Mouse (Mus musculus) spleen, postnatal 36 days (tissue): ENCODE results near the gene Gm49318.

Experiments
- DNase-seq, 2 experiments: peaks; one replicate each; pipeline ENCODE4 v3.0.0; 2022; ENCODE audit warnings: low spot score in 2 of 2, mixed read lengths in 1 of 2

The Gm49318 gene

DNA sequence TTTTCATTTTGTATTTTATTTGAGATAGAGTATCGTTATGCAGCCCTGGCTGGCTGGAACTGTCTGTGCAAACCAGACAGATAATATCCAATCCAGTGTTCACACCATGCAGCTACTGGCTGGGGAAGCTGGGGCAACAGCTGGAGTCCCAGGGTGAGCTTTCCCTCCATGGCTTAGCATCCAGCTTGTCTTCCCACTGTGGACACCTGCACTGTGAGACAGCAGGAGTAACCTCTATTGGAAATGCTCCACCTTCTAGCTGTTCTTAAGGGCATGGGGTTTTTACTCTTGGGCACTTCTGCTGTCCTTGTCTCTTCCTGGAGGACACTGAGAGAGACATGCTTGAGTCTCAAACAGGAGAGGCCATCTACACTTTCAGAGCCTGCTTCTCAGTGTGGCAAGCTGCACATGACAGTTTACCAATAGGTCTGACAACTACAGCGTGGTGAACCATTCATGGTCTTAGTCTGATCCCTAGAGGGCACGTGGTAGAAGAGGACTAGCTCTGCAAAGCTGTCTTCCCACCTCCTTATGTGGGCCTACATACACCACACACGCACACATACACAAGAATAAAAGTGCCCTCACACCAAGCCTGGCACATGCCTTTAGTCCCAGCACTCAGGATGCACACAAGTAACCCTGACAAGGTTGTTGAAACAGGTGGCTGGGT lies 1.0 kb downstream of the Gm49318 start:
- DNase-seq = no peak

DNA sequence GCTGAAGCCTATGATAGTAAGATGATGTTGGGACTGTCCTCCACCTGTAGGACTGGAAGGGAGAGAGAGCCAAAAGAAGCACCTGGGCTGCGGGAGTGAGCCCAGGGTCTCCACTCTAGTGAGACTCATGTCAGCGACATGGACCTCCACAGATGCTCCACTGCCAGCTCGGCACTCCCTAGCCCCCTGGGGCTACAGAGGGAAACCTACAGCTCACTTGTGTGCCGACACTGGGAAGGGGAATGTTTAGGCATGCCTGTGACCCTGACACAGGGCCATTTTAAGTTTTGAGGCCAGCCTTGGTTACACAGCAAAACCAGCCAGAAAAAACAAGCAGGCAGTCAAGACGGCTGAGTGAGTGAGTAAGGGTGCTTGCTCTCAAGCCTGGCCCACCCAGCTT lies 3.9 kb downstream of the Gm49318 start:
- DNase-seq = no peak

DNA sequence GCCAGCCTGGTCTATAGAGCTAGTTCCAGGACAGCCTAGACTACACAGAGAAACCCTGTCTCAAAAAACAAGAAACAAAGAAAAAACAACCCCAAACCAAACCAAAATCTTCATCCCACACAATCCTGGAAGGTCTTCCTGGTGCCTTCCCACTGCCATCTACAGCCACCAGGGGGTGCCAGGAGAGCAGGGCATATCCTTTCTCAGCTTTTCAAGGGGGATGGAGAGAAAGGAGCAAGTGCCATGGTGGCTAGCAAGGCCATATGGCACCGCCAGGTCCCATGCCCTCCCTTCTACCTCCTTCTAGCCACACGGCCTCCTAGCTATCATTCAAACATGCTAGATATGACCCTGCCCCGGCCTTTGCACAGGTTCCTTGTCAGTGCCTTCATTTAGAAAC lies 4.6 kb downstream of the Gm49318 start:
- DNase-seq = peak; percentile 50 to 61

DNA sequence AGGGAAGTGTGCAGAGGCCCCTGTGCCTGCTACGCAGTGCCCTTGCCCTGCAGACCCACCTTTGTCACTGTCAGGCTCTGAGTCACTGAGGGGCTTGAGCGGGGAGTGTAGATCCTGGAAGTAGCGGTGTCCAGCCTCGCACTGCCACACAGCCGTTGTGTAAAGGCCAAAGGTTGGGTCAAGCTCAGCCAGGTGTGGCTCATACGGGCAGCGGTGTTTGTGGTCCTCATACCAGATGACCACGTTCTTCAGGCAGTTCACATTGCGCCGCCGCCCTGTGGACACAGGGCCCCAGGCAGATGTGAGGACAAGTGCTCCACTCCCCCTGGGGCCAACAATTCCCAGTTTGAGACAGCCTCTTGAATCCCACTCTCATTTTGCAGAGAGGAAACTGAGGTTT lies 5.4 kb downstream of the Gm49318 start:
- no peak for DNase-seq

GRCm38 (mm10) chr9:22064341-22064740 lies 6.7 kb downstream of the Gm49318 start:
- DNase-seq = no peak

GRCm38 (mm10) chr9:22061339-22061738 lies 9.7 kb downstream of the Gm49318 start:
- no peak for DNase-seq

DNA sequence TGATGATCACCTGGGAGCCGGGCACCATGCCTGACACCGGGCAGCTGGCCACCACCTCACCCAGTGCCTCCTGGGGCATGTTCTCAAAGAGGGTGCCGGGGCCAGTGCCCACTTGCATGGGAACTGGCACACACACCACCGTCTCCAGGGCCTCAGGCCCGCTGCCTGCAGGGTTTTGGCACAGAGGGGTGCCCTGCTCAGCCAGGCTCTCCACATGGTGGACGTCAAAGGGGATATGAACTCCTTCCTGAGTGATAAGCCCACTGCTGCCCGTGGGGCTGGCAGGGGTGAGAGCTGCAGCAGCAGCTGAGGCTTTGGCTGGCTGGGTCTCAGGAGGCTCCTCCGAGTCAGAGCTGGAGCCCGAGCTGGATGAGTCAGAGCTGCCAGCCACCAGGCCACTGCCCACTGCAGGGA lies 13.0 kb downstream of the Gm49318 start:
- DNase-seq = no peak

- DNase-seq = no peak
These were observed 14.0 kb downstream of the Gm49318 start for GRCm38 (mm10) chr9:22057031-22057517.

DNA sequence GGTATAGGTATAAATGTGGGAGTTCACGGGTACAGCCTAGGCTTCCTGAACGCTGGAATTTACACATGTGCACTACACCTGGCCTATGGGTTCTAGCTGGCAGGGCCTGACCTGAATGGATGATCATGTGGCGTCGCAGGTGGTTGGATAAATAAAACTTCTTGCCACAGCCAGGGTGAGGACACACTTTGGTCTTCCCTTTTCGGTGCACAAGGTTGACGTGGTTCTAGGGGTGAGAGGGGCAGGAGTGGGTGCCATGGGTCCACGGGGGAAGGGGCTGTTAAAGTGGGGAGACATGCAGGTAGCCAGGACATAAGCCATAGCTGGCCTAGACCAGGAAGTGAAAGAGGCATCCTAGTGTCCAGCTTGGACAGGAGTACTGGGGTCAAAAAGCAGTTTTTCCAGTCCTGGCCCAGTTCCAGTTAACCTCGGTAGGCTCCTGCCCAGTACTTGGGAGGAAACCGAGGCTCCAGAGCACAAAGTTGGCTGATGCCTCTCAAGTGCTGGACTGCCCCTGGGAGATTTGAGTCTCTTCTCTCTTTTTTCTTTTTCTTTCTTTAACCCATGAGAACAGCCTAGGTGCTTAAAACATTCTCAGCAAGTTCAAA lies 14.7 kb downstream of the Gm49318 start:
- no peak for DNase-seq

DNA sequence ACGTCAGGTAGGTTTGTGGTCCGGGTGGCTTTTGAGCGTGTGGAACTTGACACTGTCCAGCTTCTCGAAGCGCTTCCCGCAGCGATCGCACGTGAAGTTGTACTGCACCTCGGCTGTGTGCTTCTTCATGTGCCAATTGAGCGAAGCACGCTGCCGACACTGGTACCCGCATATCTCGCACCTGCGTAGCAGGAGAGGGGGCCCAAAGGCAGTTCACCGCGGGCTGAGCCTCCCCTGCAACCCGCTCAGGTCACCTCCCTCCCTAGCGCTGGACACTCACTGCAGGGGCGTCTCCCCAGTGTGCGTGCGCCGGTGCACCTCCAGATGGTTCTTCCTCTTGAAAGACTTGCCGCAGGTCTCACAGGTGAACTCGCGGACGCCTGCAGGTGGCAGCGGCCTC lies 15.3 kb downstream of the Gm49318 start:
- no peak for DNase-seq

- peak; percentile 76 to 80 for DNase-seq
These were observed 16.5 kb downstream of the Gm49318 start for GRCm38 (mm10) chr9:22054411-22055076.

DNA sequence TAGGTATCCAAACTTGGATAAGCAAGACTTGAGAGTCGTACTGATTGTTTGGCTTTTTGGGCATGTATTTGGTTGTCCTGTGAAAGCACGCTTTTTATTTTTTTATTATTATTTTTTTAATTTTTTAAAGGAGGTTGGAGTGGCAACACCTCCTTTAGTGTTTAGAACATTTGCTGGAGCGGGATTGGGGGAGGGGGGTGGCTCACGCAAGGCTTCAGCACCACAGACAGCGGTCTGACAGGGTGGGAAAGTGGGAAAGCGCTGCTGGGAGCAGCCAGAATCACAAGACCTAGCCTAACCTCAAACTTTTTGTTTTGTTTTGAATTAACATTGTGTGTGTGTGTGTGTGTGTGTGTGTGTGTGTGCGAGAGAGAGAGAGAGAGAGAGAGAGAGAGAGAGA lies 17.4 kb downstream of the Gm49318 start:
- no peak for DNase-seq

- DNase-seq = no peak
These were observed 19.2 kb downstream of the Gm49318 start, which contains the start of gene Elavl3 for GRCm38 (mm10) chr9:22051958-22052254. TSS of gene Elavl3 (minus strand) at chr9:22052023.

GRCm38 (mm10) chr9:22051161-22051957 lies 19.7 kb downstream of the Gm49318 start:
- DNase-seq = no peak

DNA sequence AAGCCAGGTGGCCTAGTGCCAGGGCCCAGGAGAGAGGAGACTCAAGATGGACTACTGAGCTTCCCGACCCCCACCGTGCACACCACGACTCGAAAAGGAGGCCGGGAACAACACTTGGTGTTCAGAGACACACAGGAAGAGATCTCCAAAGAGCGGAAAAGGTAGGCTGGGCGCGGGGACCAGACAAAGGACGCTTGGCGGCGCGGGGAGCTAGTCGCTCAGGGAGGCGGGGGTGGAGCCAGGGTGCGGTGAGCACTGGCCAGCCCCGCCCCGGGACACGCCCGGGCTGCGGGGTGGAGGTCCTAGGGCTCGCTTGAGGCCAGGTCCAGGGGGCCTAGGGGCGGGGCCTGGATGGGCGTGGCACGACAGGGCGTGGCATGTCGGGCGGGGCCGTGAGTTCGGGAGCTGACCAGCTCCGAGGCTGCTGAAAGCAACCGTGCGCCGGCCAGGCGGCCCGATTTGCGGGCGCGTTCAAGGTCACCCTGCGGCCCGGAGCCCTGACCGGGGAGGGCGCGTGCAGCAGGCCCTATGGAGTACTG lies 20.6 kb downstream of the Gm49318 start:
- peak in 1 of 2 experiments; percentile 37 for DNase-seq

GRCm38 (mm10) chr9:22049721-22050270 lies 21.3 kb downstream of the Gm49318 start:
- no peak for DNase-seq

DNA sequence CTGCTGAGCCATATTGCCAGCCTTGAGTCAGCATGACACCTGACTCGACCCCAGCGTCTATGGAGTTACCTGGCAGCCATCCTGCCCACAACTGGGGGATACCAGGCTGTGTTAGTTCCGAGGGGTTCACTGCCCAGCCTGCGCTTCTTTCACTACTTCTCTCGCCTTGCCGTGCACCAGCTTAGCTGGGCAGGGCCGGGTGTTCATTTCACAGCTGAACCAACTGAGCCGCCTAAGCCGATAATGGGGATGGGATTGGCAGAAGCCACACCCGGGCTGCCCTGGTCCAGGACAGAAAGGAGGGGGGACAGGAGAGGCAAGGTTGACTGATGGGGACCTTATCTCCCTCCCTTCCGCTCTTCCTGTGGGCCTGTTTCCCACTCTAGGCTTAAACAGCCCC lies 21.7 kb downstream of the Gm49318 start:
- DNase-seq = no peak

DNA sequence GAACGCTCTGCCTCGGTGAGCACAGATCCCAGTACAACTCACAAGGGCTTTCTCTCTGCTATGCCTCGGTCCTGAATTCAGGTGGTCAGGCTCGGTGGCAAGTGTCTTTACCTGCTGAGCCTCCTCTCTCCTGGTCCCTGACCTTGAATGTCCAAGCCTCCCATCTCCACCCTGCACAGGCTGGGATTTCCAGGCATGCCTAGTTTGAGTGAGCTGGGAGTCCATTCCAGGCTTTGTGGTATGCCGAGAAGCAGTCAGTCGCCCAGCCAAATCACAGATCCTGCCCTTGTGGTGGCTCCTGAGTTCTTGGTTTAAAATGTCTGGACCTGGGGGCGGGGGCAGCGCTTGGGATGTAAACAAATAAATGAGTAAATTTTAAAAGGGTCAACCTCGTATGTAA lies 23.7 kb downstream of the Gm49318 start:
- DNase-seq = no peak

DNA sequence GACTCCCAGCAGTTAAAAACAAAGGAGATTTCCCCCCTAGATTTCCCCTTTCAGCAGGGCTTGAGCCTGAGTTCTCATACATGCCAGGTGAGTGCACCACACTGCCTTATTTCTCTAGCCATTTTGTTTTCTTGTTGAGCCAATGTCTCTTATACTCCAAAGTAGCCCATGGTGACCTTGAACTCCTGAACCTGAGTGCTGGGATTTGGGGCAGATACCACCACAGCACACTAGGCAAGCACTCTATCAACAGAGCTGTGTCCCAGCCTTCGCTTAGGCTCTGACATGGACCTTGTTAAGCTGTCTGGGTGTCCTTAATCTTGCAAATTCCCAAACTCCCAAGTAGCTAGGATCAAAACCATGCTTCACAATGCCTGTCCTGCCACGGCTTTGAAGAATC lies 29.2 kb downstream of the Gm49318 start:
- no peak for DNase-seq

DNA sequence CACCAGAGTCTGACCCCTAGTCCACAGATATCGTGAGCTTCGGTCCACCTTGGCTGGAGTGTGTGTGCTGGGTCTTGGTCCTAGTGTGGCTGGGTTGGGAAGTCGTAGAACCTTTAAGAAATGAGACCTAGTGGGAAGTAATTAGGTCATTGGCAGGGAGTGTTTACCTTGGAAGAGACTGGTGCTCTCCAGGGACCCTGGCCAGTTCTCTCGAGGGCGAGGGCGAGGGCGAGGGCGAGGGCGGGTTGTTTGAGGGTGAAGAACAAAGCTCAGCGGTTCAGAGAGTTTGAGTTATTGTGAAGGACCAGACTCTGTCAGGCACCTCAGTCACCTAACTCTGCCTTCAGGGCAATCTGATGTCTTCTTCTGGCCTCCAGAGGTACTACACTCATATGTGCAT lies 33.2 kb downstream of the Gm49318 start:
- no peak for DNase-seq

DNA sequence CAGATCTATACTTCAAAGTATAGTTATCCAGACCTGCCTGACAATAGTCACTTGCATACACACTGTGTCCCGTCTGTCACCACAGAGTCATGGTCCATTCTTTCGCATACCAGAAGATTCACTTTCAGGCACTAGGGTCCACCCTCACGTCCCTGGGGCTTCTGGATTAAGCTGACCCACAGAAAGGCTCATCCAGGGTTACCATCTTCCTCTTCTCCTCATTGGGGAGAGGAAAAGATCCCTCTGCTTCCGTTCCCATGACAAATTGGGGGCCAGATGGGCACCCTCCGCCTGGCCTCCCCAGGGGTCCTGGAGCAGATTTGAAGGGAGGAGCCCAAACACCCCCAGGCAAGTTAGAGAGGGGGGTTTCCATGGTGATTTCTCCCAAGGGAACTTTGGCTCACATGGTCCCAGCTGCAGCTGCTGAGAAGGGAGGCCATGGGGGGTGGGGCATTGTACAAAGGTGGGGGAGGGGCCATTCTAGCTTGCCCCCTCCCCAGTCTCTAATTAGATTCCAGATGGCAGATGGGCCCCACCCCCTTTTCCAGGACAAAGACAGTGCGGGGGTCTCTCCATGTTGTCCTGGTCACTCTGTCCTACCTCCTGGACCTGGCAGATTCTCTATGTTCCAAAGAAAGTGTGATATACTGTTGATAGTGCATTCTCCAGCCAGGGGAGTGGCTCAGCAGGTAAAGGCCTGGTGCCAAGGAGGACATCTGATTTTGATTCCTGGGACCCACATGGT lies 35.6 kb downstream of the Gm49318 start:
- no peak for DNase-seq
